Mouse (Mus musculus) small intestine, adult 2 months (tissue): ENCODE results near the gene Nkx1-2. TPM values are rescaled to one million over a fixed set of nuclear protein-coding genes. Genes with fewer than 3 reads are reported as not detected.

Experiments
- H3K27ac ChIP-seq: fragments of 200-500 bp; 2 replicates; pipeline ENCODE4 v1.5.1; 2012; ENCODE audit warnings: low read depth, low read length, control low read depth, inconsistent platforms; ENCODE audit not compliant: insufficient read depth
- H3K27me3 ChIP-seq: fragments of 200-500 bp; 2 replicates; pipeline ENCODE4 v1.6.1; 2012; ENCODE audit warnings: mild to moderate bottlenecking, moderate library complexity, low read length, inconsistent platforms; ENCODE audit not compliant: control insufficient read depth, insufficient read depth
- H3K36me3 ChIP-seq: fragments of 200-500 bp; 2 replicates; pipeline ENCODE4 v1.6.1; 2012; ENCODE audit warnings: mild to moderate bottlenecking, low read length, control low read depth, inconsistent platforms; ENCODE audit not compliant: control insufficient read depth, insufficient read depth
- H3K4me1 ChIP-seq: fragments of 200-500 bp; 2 replicates; pipeline ENCODE4 v1.6.1; 2012; ENCODE audit warnings: low read length, inconsistent platforms, mixed read lengths; ENCODE audit not compliant: control insufficient read depth, insufficient read depth, insufficient read length
- H3K4me3 ChIP-seq: fragments of 200-500 bp; 2 replicates; pipeline ENCODE4 v1.5.1; 2012; ENCODE audit warnings: low read depth, mild to moderate bottlenecking, control low read depth, inconsistent platforms, low read length, moderate library complexity
- CTCF ChIP-seq: fragments of 200-500 bp; IDR thresholded peaks from 2 replicates; pipeline ENCODE4 v1.5.1; 2012; ENCODE audit warnings: low read depth, mild to moderate bottlenecking, control low read depth, inconsistent platforms, low read length, moderate library complexity, mixed read lengths; ENCODE audit not compliant: insufficient replicate concordance, insufficient read length; ENCODE audit errors: extremely low read depth
- POLR2A ChIP-seq: fragments of 200-500 bp; IDR thresholded peaks from 2 replicates; pipeline ENCODE4 v1.6.1; 2012; ENCODE audit warnings: low read depth, mild to moderate bottlenecking, control low read depth, inconsistent platforms, low read length, moderate library complexity
- WGBS: fragments of 180-500 bp; shearing (Covaris S2); methylation state at CpG from one replicate; pipeline ENCODE4 v1.1.7; 2018; 5-methylcytosine and 5-hydroxymethylcytosine counted together
- polyA plus RNA-seq: library from polyadenylated mRNA; depleted of rRNA; stranded (reverse); fragments of >200 nt; gene quantifications from 2 replicates; pipeline ENCODE4 v1.2.3, GENCODE M21; 2012; rRNA removed

The Nkx1-2 gene
- polyA plus RNA-seq, result 0.04 and 0.24 TPM in 2 replicates

GRCm38 (mm10) chr7:132599071-132599975 is at the start of gene Nkx1-2:
Nkx1-2 (minus strand) TSS chr7:132599637.
- TF ChIP-seq POLR2A, result no peak
- no peak for TF ChIP-seq CTCF
- Histone ChIP-seq H3K4me1 (peaks cover 15% of the 10 kb centered on the region), H3K27ac (no peak within 1 kb of the TSS), H3K36me3 (no peaks in the 10 kb centered on the region), H3K27me3 (peaks cover 12% of the 10 kb centered on the region), H3K4me3 (peak within 1 kb of the TSS; percentile 24)
- 11% methylated on average over 48 of the region's 52 CpGs for WGBS

- TF ChIP-seq POLR2A (no peak), CTCF (no peak)
- Histone ChIP-seq H3K4me1 (peaks cover 12% of the 10 kb centered on the region; the same call in 1 of the 2 replicates), H3K27me3 (no peaks in the 10 kb centered on the region), H3K27ac (no peak overlapping the region), H3K4me3 (no peak overlapping the region), H3K36me3 (peaks cover 4% of the 10 kb centered on the region)
- 100% methylated on average over 1 of the region's 1 CpGs for WGBS
These were observed 47.1 kb upstream of the Nkx1-2 start for GRCm38 (mm10) chr7:132646514-132646913.

GRCm38 (mm10) chr7:132644605-132645279 is 45.3 kb upstream of the Nkx1-2 start:
- WGBS, result 28% methylated on average over 11 of the region's 11 CpGs
- TF ChIP-seq CTCF (no peak), POLR2A (no peak)
- Histone ChIP-seq H3K36me3 (peaks cover 3% of the 10 kb centered on the region; the same call in 1 of the 2 replicates), H3K27me3 (no peaks in the 10 kb centered on the region), H3K4me3 (no peak overlapping the region), H3K27ac (peak overlapping the region; percentile 80), H3K4me1 (peaks cover 19% of the 10 kb centered on the region; the same call in 1 of the 2 replicates)

- H3K4me1 ChIP-seq, result peaks cover 24% of the 10 kb centered on the region
- H3K4me3 ChIP-seq, result no peak overlapping the region
- no peak for TF ChIP-seq CTCF
- TF ChIP-seq POLR2A, result no peak
- 88% methylated on average over 1 of the region's 1 CpGs for WGBS
- no peaks in the 10 kb centered on the region for H3K27me3 ChIP-seq
- H3K36me3 ChIP-seq, result peaks cover 3% of the 10 kb centered on the region; the same call in 1 of the 2 replicates
- no peak overlapping the region for H3K27ac ChIP-seq
These were observed 42.2 kb upstream of the Nkx1-2 start for GRCm38 (mm10) chr7:132641606-132642005.

- Histone ChIP-seq H3K4me1 (peaks cover 24% of the 10 kb centered on the region), H3K27ac (no peak overlapping the region), H3K4me3 (no peak overlapping the region), H3K27me3 (no peaks in the 10 kb centered on the region), H3K36me3 (peaks cover 3% of the 10 kb centered on the region; the same call in 1 of the 2 replicates)
- WGBS, result 16% methylated on average over 9 of the region's 9 CpGs
- TF ChIP-seq POLR2A, result no peak
- no peak for TF ChIP-seq CTCF
These were observed 41.5 kb upstream of the Nkx1-2 start for GRCm38 (mm10) chr7:132640946-132641345.

GRCm38 (mm10) chr7:132638446-132639087 is 39.1 kb upstream of the Nkx1-2 start:
- peaks cover 8% of the 10 kb centered on the region; the same call in 1 of the 2 replicates for H3K36me3 ChIP-seq
- no peaks in the 10 kb centered on the region for H3K27me3 ChIP-seq
- WGBS, result 53% methylated on average over 12 of the region's 12 CpGs
- H3K27ac ChIP-seq, result no peak overlapping the region
- H3K4me3 ChIP-seq, result no peak overlapping the region
- peaks cover 13% of the 10 kb centered on the region for H3K4me1 ChIP-seq
- TF ChIP-seq POLR2A (no peak), CTCF (peak; percentile 87; the same call in 1 of the 2 replicates)
